Mouse (Mus musculus) testis, postnatal 10 days (tissue): ENCODE measurements around the gene Mccc2.

Experiments
- DNase-seq: peaks from one replicate; pipeline ENCODE4 v3.0.0; 2021; ENCODE audit warnings: low spot score

The Mccc2 gene

GRCm38 (mm10) chr13:99938606-99939319 lies 76.7 kb downstream of the Mccc2 start:
- DNase-seq: no peak

- DNase-seq: no peak
Observed at GRCm38 (mm10) chr13:99937741-99938140, 77.7 kb downstream of the Mccc2 start.

GRCm38 (mm10) chr13:99932406-99932805 lies 83.0 kb downstream of the Mccc2 start:
- no peak for DNase-seq

GRCm38 (mm10) chr13:99931502-99931901 lies 83.9 kb downstream of the Mccc2 start:
- DNase-seq: no peak

GRCm38 (mm10) chr13:99926249-99926648 lies 89.2 kb downstream of the Mccc2 start:
- DNase-seq: no peak

GRCm38 (mm10) chr13:99915632-99916031 lies 99.8 kb downstream of the Mccc2 start:
- no peak for DNase-seq

- no peak for DNase-seq
Observed at GRCm38 (mm10) chr13:99900965-99901364, 114.5 kb downstream of the Mccc2 start, which contains the start of gene Cartpt. TSS of gene Cartpt (minus strand) at chr13:99901091.

GRCm38 (mm10) chr13:99900557-99900892 lies 114.9 kb downstream of the Mccc2 start:
- DNase-seq: peak; percentile 81

GRCm38 (mm10) chr13:99899670-99900556 lies 115.5 kb downstream of the Mccc2 start:
- no peak for DNase-seq

GRCm38 (mm10) chr13:99898816-99899215 lies 116.6 kb downstream of the Mccc2 start:
- DNase-seq: no peak
